Mouse (Mus musculus) embryonic fibroblast, embryonic 13.5 days (primary cell): Measurements from ENCODE around the gene Ablim2.

Source experiments
- CTCF ChIP-seq: IDR thresholded peaks from 2 replicates; pipeline ENCODE4 v1.5.1; 2011; ENCODE audit warnings: mild to moderate bottlenecking, control low read depth, low read length, moderate library complexity, borderline replicate concordance; ENCODE audit not compliant: insufficient read depth
- POLR2A ChIP-seq: IDR thresholded peaks from 2 replicates; pipeline ENCODE4 v1.6.1; 2011; ENCODE audit warnings: low read depth, mild to moderate bottlenecking, control low read depth, low read length, moderate library complexity

- no peak for TF ChIP-seq CTCF
- TF ChIP-seq POLR2A: no peak
Observed at GRCm38 (mm10) chr5:35740716-35741115, 17.0 kb upstream of the Ablim2 start.
